Mouse (Mus musculus): Measurements from ENCODE around the gene Sufu.

Sufu gene

GRCm38 (mm10) chr19:46481756-46482155 is 85.1 kb downstream of the Sufu start:
- CTCF ChIA-PET, result interaction anchor here in 2 of 4 experiments (0.6 to 2.5 kb wide), 7 partner anchors 29 to 346 kb away, joined by 3 to 11 read pairs (median 3); partner anchors contain the start of gene Sufu (in 1 of the 2)
- POLR2A ChIA-PET, result interaction anchor here in 3 of 4 experiments (0.7 to 47.3 kb wide), 11 partner anchors 9 to 125 kb away, joined by 3 to 957 read pairs (median 5); partner anchors contain the start of gene Trim8 (in 1 of the 3)

DNA sequence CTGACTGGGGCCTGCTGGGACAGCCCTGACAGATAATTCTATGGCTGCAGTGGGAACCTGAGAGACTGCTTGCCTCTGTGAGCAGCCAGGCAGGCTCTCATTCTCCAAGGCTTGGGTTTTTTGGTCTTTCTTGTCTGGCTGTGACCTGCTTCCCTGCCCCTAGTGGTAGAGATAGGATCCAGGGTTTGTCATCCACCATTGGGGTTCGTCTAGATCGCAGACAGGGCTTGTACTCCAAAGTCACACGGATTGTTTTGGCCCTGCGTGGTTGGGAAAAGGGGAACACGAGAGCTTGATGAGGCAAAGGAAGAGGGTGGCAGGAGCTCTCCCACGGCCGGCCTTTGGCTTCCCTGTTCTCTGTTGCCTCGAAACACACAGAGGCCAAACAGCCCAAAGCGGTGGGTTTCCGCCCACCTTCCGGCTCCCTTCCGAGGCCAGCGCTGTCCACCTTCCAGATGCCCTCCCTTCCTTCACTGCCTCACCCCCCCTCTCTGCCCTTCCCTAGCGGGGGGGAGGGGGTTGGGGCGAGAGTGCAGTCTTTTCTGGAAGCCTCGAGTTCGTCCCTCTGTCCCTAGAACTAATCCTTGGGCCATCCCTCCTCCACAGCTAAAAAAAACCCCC is 86.3 kb downstream of the Sufu start:
- POLR2A ChIA-PET, result interaction anchor here in 3 of 4 experiments (0.7 to 47.3 kb wide), 10 partner anchors 10 to 355 kb away, joined by 3 to 957 read pairs (median 5); partner anchors contain the start of gene Trim8 (in 2 of the 3)
- CTCF ChIA-PET, result interaction anchor here in 2 of 4 experiments (0.6 to 2.5 kb wide), 4 partner anchors 21 to 273 kb away, joined by 3 to 11 read pairs (median 4); no protein-coding TSS in a partner anchor

DNA sequence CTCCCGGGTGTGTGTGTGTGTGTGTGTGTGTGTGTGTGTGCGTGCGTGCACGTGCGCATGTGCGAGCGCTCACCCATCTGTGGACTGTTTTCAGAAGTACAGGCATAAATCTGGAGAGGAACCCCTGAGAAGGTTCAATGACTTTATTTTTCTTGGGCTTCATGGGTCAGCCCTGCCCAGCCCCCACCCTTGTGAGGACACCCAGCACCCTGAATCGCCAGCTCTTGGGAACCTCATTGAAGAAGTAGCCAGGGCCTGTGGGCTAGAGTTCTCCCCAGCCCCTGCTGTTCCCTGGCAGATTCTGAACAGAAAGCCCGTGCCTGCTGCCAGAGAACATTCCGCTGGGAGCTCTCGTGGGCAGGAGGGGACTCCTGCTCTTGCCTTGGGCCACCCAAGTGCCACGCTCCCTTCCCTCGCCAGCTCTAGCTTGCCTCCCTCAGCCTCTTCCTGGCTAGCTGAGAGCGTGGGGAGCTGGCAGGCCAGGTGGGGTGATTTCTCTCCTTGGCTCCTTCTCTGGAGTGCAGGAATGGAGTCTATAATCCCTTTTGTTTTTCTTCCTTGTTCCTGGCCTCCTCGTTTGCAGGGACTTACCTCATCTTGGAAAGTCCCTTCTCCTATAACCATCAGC is 87.1 kb downstream of the Sufu start:
- CTCF ChIA-PET, result interaction anchor here in 1 of 4 experiments (0.6 to 1.4 kb wide), 2 partner anchors 19 to 274 kb away, joined by 4 read pairs; no protein-coding TSS in a partner anchor
- POLR2A ChIA-PET, result interaction anchor here (0.6 to 47.3 kb wide), 12 partner anchors 11 to 441 kb away, joined by 3 to 957 read pairs (median 4); partner anchors contain the start of genes Trim8 (in 2 of the 4) and Sufu (in 1 of the 4)

DNA sequence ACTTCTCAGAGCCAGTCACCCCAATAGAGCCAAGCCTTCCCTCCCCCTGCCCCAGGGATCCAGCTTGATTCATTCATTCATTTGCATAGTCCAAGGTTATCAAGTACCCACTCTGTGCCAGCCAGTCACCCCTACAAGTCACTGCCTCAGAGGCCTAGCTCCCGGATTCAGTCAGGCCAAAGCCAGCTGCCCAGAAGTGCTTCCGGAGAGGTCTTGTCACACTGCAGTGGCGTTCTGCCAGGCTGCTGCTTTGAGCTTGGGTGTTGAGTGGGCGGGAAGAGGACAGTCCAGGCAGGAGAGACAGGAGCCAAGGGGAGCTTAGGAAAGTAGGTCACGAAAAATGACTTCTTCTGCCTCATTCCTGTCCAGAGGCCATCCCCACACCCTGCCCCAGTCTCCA is 87.8 kb downstream of the Sufu start:
- POLR2A ChIA-PET, result interaction anchor here in 2 of 4 experiments (1.1 to 47.3 kb wide), 9 partner anchors 12 to 145 kb away, joined by 3 to 957 read pairs (median 6); partner anchors contain the start of genes Trim8 (in 2 of the 2) and Sufu (in 1 of the 2)
- CTCF ChIA-PET, result interaction anchor here in 2 of 4 experiments (0.5 to 1.4 kb wide), 4 partner anchors 16 to 74 kb away, joined by 3 to 4 read pairs (median 3); no protein-coding TSS in a partner anchor

DNA sequence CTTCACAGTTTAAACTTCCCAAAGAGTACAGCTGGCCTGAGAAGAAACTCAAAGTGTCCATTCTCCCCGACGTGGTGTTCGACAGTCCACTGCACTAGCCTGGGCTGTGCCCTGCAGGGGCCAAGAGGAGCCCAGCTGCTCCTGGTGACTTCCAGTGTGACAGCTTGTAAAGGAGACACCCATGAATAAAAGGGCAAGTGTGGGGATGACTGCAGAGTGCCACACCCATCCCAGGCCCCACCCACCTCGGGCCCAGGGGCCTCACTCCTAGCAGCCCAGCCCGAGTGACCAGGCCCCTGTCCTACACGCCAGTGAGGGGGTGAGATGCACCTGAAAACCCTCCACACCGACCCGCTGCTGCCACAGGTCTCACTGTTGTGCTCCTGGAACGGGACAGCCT is 89.2 kb downstream of the Sufu start:
- ChIA-PET CTCF (no interaction called here), POLR2A (interaction anchor here in 3 of 4 experiments (0.9 to 47.3 kb wide), 12 partner anchors 2 to 89 kb away, joined by 3 to 957 read pairs (median 5); partner anchors contain the start of genes Trim8 (in 2 of the 3) and Sufu (in 1 of the 3))

DNA sequence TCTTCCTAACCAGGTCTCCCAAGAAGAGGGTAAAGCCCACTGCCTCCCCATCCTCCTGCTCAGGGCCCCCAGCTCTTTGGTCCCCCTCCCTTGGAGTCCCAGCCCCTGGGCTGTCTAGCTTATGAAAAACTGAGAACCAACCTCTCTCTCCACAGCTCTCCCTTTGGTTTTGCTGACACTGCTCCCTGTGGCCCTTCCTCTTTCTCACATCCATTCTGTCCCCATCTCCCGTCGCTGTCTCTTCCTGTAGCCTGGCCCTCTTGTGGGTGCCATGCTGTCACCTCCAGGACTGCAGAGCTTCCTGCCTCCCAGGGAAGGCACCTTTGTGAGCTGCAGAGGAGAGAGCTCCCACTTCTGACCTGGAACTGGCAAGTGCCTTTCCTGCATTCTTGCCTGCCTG is 90.0 kb downstream of the Sufu start:
- ChIA-PET CTCF (interaction anchor here (0.7 to 1.4 kb wide), 6 partner anchors 8 to 90 kb away, joined by 3 to 5 read pairs (median 4); partner anchors contain the start of gene Sufu (in 1 of the 4)), POLR2A (interaction anchor here (0.6 to 47.3 kb wide), 14 partner anchors 1 to 112 kb away, joined by 3 to 957 read pairs (median 4); partner anchors contain the start of genes Sufu (in 2 of the 4), Trim8 (in 2 of the 4) and Wbp1l (in 1 of the 4))

DNA sequence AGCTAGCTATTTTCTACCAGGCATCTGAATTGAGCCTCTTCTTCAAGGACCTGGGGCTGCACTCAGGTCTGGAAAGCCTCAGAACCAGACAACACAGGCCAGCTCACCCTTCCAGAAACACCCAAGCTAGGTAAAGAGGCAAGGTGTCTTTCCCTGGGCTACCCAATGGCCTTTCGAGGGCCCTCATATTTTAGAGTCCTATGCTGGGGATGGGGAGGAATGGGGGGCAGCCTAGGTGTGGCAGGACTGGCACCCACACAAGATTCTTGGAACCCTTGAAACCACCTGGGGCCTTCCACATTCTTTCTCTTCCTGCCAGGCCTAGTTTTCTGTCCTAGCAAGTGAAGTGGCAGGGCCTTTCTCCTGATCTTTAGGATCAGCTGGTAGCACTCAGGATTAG is 92.8 kb downstream of the Sufu start:
- POLR2A ChIA-PET, result interaction anchor here (0.6 to 47.3 kb wide), 12 partner anchors 2 to 219 kb away, joined by 3 to 957 read pairs (median 4); partner anchors contain the start of gene Trim8 (in 2 of the 4)

DNA sequence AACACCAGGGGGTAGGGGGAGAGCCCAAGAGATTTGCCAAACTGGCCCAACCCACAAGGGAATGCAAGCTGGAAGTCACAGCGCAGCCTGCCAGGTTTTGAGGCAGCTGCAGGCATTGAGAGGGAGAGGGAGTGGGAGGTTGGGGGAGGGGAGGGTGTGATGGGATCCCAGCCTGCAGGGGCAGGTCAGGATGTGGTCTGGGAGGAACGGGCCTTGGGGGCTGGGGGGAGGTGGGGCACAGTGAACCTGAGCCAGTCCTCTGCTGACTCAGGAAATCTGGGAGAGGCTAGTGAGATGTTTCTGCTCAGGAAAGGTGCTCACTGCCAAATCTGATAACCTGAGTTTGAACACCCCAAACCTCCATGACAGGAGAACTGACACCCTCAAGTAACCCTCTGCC is 93.9 kb downstream of the Sufu start:
- ChIA-PET CTCF (interaction anchor here in 2 of 4 experiments (0.6 to 1.0 kb wide), 10 partner anchors 11 to 264 kb away, joined by 3 to 8 read pairs (median 4); partner anchors contain the start of gene Trim8 (in 1 of the 2)), POLR2A (interaction anchor here (0.7 to 47.3 kb wide), 16 partner anchors 3 to 641 kb away, joined by 3 to 957 read pairs (median 4); partner anchors contain the start of gene Trim8 (in 2 of the 4))

More for the DNA sequence above, 92.8 kb downstream of the Sufu start:
- CTCF ChIA-PET, result no interaction called here

DNA sequence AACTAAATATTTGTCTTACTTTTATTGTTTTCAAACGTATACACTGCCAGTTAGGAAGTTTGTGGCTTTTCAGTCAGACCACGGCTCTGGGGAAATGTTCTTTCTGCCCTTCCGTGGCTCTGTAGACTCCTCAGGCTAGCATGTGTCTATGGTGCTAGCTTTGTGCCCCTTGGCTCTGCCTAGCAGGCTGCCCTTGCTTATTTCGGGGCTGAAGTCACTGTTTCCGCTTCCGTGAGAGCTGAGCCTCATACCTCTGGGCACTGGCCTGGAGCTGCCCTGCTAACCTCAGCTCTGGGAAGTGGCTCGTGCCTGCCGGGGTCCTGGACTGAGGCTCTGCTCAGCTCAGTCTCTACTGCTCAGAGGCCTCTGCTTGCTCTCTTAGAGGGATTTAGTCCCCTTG is 98.4 kb downstream of the Sufu start:
- POLR2A ChIA-PET, result interaction anchor here (0.5 to 47.3 kb wide), 35 partner anchors 7 to 522 kb away, joined by 3 to 957 read pairs (median 5); partner anchors contain the start of genes Sufu (in 2 of the 4), Actr1a (in 1 of the 4), Arl3 (in 1 of the 4) and Cuedc2 (in 1 of the 4)
- CTCF ChIA-PET, result interaction anchor here (0.8 to 1.5 kb wide), 11 partner anchors 8 to 59 kb away, joined by 3 to 8 read pairs (median 4); no protein-coding TSS in a partner anchor

DNA sequence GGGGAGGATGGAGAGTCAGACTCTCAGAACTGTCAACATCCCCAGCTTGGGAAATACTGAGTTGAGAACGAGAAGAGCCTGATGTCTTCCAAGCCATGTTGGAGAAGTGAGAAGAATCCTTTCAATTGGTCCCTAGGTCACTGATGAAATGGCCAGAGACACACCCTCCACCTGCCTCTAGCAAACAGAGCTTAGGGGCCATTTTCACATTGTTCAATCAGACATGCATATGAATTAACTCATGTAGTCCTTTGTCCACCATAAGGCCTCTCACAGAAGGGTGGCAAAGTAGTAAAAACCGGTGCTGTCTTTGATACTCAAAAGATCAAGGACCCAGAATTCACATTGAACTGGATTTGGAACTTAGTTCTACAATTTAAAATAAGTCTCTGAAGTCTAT is 100.5 kb downstream of the Sufu start:
- POLR2A ChIA-PET, result interaction anchor here (0.6 to 47.3 kb wide), 26 partner anchors 6 to 519 kb away, joined by 3 to 957 read pairs (median 5); partner anchors contain the start of genes Arl3 (in 1 of the 4), Sfxn2 (in 1 of the 4), Sufu (in 1 of the 4) and Trim8 (in 1 of the 4)

DNA sequence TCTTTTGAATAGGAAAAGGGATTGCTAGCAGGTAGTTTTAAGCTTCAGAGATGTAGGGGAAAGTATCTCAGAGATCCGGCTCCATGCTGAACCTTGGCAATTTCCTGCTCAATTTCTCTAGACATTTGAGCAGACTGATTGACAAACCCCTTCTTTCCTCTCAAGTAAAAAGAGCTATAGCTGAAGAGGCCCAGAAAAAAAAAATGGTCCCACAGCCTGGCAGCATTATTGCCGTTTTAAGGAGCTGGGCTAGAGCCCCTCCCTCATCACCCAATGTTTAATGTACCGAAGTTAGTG is 102.8 kb downstream of the Sufu start:
- CTCF ChIA-PET, result interaction anchor here in 3 of 4 experiments (1.1 to 1.7 kb wide), 3 partner anchors 11 to 12 kb away, joined by 4 to 6 read pairs (median 5); no protein-coding TSS in a partner anchor
- POLR2A ChIA-PET, result interaction anchor here in 3 of 4 experiments (0.5 to 47.3 kb wide), 23 partner anchors 4 to 454 kb away, joined by 3 to 957 read pairs (median 6); partner anchors contain the start of genes Actr1a (in 1 of the 3), Arl3 (in 1 of the 3), Ldb1 (in 1 of the 3) and Sfxn2 (in 1 of the 3)

More for the DNA sequence above, 100.5 kb downstream of the Sufu start:
- CTCF ChIA-PET, result interaction anchor here in 2 of 4 experiments (1.0 to 1.7 kb wide), 3 partner anchors 14 to 62 kb away, joined by 3 to 4 read pairs (median 3); no protein-coding TSS in a partner anchor

DNA sequence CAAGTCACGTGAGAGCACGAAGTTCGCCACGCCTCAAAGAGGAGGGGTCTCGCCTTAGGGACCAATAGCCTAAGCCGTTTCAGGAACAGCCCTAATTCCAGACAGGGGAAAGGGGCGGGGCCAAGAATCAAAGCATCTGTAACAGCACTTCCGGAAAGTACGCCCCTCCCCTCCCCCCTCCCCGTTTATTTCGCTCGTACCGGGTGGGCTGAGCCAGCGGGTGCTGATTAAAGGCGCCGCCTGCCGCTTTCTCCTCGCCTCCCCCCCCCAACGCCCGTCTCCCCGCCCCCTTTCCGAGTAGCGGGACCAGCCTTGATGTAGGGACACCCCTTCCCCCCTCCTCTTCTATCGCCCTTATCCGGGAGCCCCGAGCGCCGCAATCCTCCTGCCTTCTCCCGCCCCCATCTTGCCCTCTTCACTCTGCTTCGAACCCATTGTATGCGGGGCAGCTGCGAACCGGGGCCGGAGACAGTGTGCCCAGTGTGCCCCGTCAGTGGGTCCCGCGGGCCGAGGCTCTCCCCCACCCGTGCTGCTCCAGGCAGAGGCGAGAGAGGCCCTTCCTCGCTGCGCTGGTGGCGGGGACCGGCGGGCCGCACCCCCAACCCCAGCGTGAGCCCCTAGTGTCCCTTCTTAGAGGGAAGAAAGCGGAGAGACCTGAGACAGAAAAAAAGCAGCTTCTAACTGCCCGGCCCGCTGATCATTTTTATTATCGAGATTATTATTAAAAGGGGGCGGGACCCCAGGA is 103.3 kb downstream of the Sufu start:
- POLR2A ChIA-PET, result interaction anchor here (0.5 to 47.3 kb wide), 42 partner anchors 3 to 455 kb away, joined by 3 to 957 read pairs (median 5); partner anchors contain the start of genes Arl3 (in 2 of the 4), Sfxn2 (in 2 of the 4), Actr1a (in 1 of the 4) and Fbxl15 (in 1 of the 4)
- CTCF ChIA-PET, result interaction anchor here in 3 of 4 experiments (0.5 to 1.9 kb wide), 5 partner anchors 9 to 744 kb away, joined by 4 to 6 read pairs (median 5); no protein-coding TSS in a partner anchor

DNA sequence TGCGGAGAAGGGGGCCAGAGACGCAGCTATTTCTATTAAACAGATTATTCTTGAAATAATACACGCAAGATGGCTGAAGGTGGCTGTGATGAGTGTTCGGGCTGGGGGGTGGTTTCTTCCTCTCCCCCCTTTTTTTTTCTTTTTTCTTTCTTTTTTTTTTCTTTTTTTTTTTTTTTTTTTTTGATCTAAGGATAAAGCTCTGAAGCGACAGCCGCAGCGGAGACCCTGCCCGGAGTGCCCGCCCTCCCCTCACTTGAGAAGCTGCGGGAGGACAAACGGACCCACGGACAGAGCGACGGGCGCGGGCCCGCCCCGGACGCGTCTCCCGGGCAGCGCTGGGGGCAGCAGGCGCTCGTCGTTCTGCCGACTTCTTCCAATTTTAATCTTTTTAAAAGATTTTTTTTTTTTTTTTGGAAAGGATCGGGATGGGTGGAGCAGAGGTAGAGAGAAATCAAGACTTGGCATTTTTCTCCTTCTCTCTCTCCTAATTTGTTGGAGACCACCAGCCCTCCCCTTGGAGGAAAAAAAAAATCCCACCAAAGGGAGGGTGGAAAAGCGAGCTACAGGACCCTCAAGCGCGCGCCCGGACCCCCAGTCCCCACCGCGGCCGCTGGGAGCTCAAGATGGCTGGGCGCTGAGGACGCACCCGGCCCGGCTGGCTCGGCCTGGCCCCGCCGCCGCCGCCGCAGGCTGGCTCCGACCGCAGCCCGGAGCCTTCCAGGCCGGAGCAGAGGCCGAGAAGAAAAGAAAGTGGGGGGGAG is 104.1 kb downstream of the Sufu start:
- ChIA-PET CTCF (interaction anchor here (0.5 to 1.9 kb wide), 13 partner anchors 10 to 744 kb away, joined by 3 to 9 read pairs (median 4); no protein-coding TSS in a partner anchor), POLR2A (interaction anchor here (0.5 to 47.3 kb wide), 41 partner anchors 2 to 455 kb away, joined by 3 to 957 read pairs (median 4); partner anchors contain the start of genes Arl3 (in 2 of the 4), Sfxn2 (in 2 of the 4), Actr1a (in 1 of the 4) and Fbxl15 (in 1 of the 4))

DNA sequence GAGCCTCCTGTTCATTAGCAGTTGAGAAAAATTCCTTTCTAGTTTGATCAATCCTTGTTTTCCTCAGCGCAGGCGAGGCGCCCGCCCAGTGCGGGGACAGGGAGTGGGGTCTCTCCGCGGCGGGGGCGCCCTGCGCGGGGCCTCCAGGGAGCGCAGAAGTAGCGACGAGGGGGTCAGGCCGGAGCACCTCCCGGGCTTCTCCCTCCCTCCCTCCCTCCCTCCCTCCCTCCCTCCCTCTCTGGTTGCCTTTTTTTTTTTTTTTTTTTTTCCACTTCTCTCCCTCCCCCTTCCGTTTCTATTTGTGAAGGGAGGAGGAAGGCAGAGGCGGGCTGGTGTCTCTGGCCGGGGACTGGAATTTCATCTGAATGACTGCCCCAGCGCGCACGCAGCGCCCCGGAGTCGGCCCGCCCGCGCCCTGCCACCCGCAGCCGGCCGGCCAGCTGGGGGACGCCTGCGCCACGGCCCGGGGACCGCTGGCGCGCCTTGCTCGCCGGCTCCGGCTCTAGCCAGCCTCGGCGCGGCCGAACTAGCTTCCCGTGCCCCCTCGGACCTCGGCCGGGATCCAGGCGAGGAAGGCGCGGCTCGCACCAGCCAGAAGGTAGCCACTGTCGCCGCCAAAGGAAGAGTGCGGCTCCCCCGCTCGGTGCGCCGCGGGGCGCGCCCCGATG is 104.8 kb downstream of the Sufu start, which contains the start of gene Trim8:
Gene Trim8, plus strand, starts transcription at position 302 of the 668 bp plus-strand sequence.
- CTCF ChIA-PET, result interaction anchor here in 3 of 4 experiments (0.7 to 1.9 kb wide), 7 partner anchors 9 to 705 kb away, joined by 3 to 9 read pairs (median 5); no protein-coding TSS in a partner anchor
- POLR2A ChIA-PET, result interaction anchor here (0.6 to 47.3 kb wide), 33 partner anchors 2 to 588 kb away, joined by 3 to 957 read pairs (median 6); partner anchors contain the start of genes Arl3 (in 2 of the 4), Sfxn2 (in 2 of the 4), Actr1a (in 1 of the 4) and Fbxl15 (in 1 of the 4)

DNA sequence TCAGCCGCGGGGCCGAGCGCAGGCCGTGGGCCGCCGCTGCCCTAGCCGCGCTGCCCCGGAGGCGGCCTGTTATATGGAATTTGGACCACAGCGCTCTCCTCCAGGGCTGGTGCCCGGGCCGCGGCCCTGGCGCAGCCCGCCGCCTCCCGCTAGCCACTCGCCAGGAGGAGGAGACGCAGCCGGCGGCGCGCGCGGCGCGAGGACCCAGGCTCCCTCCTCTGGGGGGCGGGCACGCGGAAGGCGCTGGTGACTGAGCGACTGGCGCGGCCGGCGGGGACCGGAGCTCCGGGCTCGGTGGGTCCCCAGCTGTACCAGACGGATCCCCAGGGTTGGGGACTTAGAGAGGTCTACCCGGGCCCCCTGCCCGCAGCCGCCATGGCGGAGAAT is 105.4 kb downstream of the Sufu start:
- CTCF ChIA-PET, result interaction anchor here in 2 of 4 experiments (0.5 to 1.9 kb wide), 6 partner anchors 9 to 250 kb away, joined by 3 to 10 read pairs (median 4); no protein-coding TSS in a partner anchor
- POLR2A ChIA-PET, result interaction anchor here in 3 of 4 experiments (0.6 to 47.3 kb wide), 28 partner anchors 1 to 588 kb away, joined by 3 to 957 read pairs (median 8); partner anchors contain the start of genes Actr1a (in 1 of the 3), Arl3 (in 1 of the 3), Fbxl15 (in 1 of the 3) and Sfxn2 (in 1 of the 3)
